Mouse (Mus musculus) embryo, embryonic 11 days (tissue): ENCODE measurements around the gene Blm.

Experiments
- DNase-seq: peaks from one replicate; pipeline ENCODE4 v3.0.0-alpha.2; 2015

Gene Blm

GRCm38 (mm10) chr7:80535009-80535744 is at the start of gene Blm:
Gene Blm, minus strand, starts transcription at chr7:80535119.
- peak; percentile 99 for DNase-seq

- DNase-seq: peak; percentile 74
These were observed 49.1 kb upstream of the Blm start for GRCm38 (mm10) chr7:80583981-80584380.

- DNase-seq: peak; percentile 24
These were observed 48.0 kb upstream of the Blm start for GRCm38 (mm10) chr7:80582821-80583451.

- peak; percentile 29 for DNase-seq
These were observed 45.4 kb upstream of the Blm start for GRCm38 (mm10) chr7:80580368-80580767.

- DNase-seq: no peak
These were observed 42.6 kb upstream of the Blm start for GRCm38 (mm10) chr7:80577417-80577980.

- no peak for DNase-seq
These were observed 41.7 kb upstream of the Blm start for GRCm38 (mm10) chr7:80576626-80577025.

GRCm38 (mm10) chr7:80575750-80576149 is 40.8 kb upstream of the Blm start:
- DNase-seq: no peak

GRCm38 (mm10) chr7:80573076-80573475 is 38.2 kb upstream of the Blm start:
- no peak for DNase-seq

GRCm38 (mm10) chr7:80567982-80568381 is 33.1 kb upstream of the Blm start:
- no peak for DNase-seq

- DNase-seq: no peak
These were observed 27.0 kb upstream of the Blm start for GRCm38 (mm10) chr7:80561931-80562330.

GRCm38 (mm10) chr7:80561271-80561670 is 26.4 kb upstream of the Blm start:
- DNase-seq: no peak

GRCm38 (mm10) chr7:80558572-80558971 is 23.7 kb upstream of the Blm start:
- DNase-seq: no peak

- no peak for DNase-seq
These were observed 23.2 kb upstream of the Blm start for GRCm38 (mm10) chr7:80558101-80558500.

- no peak for DNase-seq
These were observed 22.2 kb upstream of the Blm start for GRCm38 (mm10) chr7:80557161-80557560.

- DNase-seq: no peak
These were observed 21.2 kb upstream of the Blm start for GRCm38 (mm10) chr7:80556166-80556565.

- no peak for DNase-seq
These were observed 20.2 kb upstream of the Blm start for GRCm38 (mm10) chr7:80555146-80555545.

- peak; percentile 23 for DNase-seq
These were observed 19.5 kb upstream of the Blm start for GRCm38 (mm10) chr7:80554180-80555021.

GRCm38 (mm10) chr7:80548513-80549260 is 13.8 kb upstream of the Blm start:
- DNase-seq: no peak

GRCm38 (mm10) chr7:80542139-80542831 is 7.4 kb upstream of the Blm start:
- DNase-seq: no peak

- DNase-seq: no peak
These were observed 4.7 kb upstream of the Blm start for GRCm38 (mm10) chr7:80539581-80539980.

- peak; percentile 78 for DNase-seq
These were observed 469 bp downstream of the Blm start for GRCm38 (mm10) chr7:80534291-80535008.
